Mouse (Mus musculus) ES-Bruce4 (cell line): ENCODE data around the gene Spats2.

ENCODE experiments used
- CTCF ChIP-seq: IDR thresholded peaks from one replicate; pipeline ENCODE4 v1.8.1; 2011; ENCODE audit warnings: low read depth, low read length
- POLR2A ChIP-seq: IDR thresholded peaks from one replicate; pipeline ENCODE4 v1.8.1; 2011; ENCODE audit warnings: low read length; ENCODE audit not compliant: insufficient read depth

DNA sequence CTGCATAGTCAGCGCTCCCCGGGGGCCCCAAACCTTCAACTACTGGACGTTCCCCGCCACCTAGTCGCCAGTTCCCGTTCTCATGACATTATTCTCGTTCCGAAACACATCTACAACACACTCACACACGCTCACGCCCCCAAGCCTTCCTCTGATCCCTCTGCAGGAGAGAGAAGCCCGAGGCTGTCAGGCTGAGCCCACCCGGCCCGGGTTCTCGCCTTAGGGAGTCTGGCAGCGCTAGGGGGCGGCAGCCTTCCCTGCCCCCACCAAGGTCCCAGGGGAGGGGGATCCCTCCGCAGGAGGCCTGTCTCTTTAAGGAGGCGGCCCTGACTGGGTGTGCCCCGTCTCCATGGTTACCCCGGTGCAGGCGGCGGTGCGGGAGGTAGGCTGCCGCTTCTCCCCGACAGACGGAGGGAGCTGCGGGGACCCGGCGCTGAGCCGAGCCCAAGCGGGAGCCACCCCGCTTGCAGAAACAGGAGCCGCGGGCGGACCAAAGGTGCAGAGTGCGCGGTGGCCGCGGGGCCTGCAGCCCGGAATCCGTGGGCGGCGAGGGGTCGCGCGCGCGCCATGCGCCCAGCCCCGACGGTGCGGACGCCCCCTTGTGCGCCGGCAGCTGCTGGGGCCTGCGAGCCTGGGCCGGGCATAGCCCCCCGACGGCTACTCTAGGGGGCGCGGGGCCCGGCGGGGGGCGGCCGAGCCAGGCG, 98.6 kb downstream of the Spats2 start, which contains the start of gene Kcnh3:
- TF ChIP-seq CTCF (no peak), POLR2A (no peak)
